Mouse (Mus musculus) stomach, postnatal 0 days (tissue): ENCODE results near the gene Sbpl.
"Not testable (repeated sequence)": the region's sequence is repeated elsewhere in the genome, so short reads cannot be mapped to it uniquely, and the experiment has no call there.

ENCODE experiments used
- CTCF ChIP-seq: IDR thresholded peaks from 2 replicates; pipeline ENCODE4 v1.5.1; 2016; ENCODE audit warnings: antibody characterized with exemption, low read depth, mild to moderate bottlenecking, moderate library complexity
- EP300 ChIP-seq: optimal IDR thresholded peaks from 2 replicates; pipeline ENCODE3; 2016; ENCODE audit warnings: antibody characterized with exemption

DNA sequence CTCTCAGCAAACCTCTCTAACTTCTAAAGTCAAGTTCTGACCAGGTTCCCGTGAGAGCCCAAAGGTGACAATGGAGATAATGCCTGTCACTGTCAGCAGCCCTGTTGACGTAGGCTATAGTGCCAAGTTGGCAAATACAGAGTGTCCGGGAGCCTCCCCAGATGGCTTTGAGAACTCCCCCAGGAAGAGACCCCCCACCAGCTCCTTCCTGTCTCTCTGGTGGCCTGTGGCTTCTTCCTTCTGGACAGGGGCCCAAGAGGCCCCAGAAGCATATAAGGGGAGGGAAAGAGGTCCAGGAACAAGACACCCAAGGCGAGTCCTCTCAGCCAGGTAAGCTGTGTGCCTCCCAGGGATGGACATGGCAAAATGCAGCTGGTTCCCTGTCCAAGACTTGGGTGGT is 37.9 kb downstream of the Sbpl start, which contains the start of gene Dcpp3:
- not testable (repeated sequence) for TF ChIP-seq CTCF, EP300
